Mouse (Mus musculus): Measurements from ENCODE around the gene Fnbp1. TPM values are rescaled to one million over a fixed set of nuclear protein-coding genes. Genes with fewer than 3 reads are reported as not detected.

The Fnbp1 gene
- polyA plus RNA-seq, 2 experiments: 25.6 to 40.8 TPM

- H3K4me2 ChIP-seq (replicated peaks; ENCODE audit: low read depth, low read length, severe bottlenecking): no peak overlapping the region
- H3K4me3 ChIP-seq (replicated peaks; ENCODE audit: low read length): no peak overlapping the region
- H3K4me1 ChIP-seq (ENCODE audit: control insufficient read depth, insufficient read depth, low read length): peaks cover 11% of the 10 kb centered on the region; the same call in 1 of the 2 replicates
- H3K9me3 ChIP-seq (ENCODE audit: control insufficient read depth, low read length): no peaks in the 10 kb centered on the region; the same call in 1 of the 2 replicates
- ATAC-seq (ENCODE audit: low FRiP score, low read depth) (peak; percentile 67), DNase-seq (ENCODE audit: low spot score) (peak; percentile 75)
- peaks cover 11% of the 10 kb centered on the region for H3K36me3 ChIP-seq (ENCODE audit: control insufficient read depth, insufficient read depth, low read length)
- no peak overlapping the region for H3K9ac ChIP-seq (ENCODE audit: low read depth, low read length, severe bottlenecking)
- no peaks in the 10 kb centered on the region for H3K27me3 ChIP-seq (ENCODE audit: control insufficient read depth, insufficient read depth, low read length)
- WGBS: 19% methylated on average over 13 of the region's 13 CpGs
- H3K27ac ChIP-seq (replicated peaks; ENCODE audit: low read depth, low read length): peak overlapping the region; percentile 89
- no peak for TF ChIP-seq POLR2A (IDR thresholded peaks at IDR 0.05; ENCODE audit: borderline replicate concordance, extremely low read depth, insufficient read depth, insufficient read length)
These were observed 73.3 kb downstream of the Fnbp1 start for GRCm38 (mm10) chr2:31068246-31069113.

GRCm38 (mm10) chr2:31067696-31068245 is 74.0 kb downstream of the Fnbp1 start:
- Histone ChIP-seq H3K27me3 (ENCODE audit: control insufficient read depth, insufficient read depth, low read length) (no peaks in the 10 kb centered on the region), H3K9me3 (ENCODE audit: control insufficient read depth, low read length) (no peaks in the 10 kb centered on the region; the same call in 1 of the 2 replicates), H3K27ac (replicated peaks; ENCODE audit: low read depth, low read length) (peak overlapping the region; percentile 89; the same call in 1 of the 2 replicates), H3K36me3 (ENCODE audit: control insufficient read depth, insufficient read depth, low read length) (peaks cover 6% of the 10 kb centered on the region), H3K4me1 (ENCODE audit: control insufficient read depth, insufficient read depth, low read length) (peaks cover 11% of the 10 kb centered on the region; the same call in 1 of the 2 replicates), H3K4me3 (replicated peaks; ENCODE audit: low read length) (no peak overlapping the region), H3K4me2 (replicated peaks; ENCODE audit: low read depth, low read length, severe bottlenecking) (no peak overlapping the region), H3K9ac (ENCODE audit: low read depth, low read length, severe bottlenecking) (no peak overlapping the region)
- no peak for ATAC-seq (ENCODE audit: low FRiP score, low read depth)
- TF ChIP-seq POLR2A (IDR thresholded peaks at IDR 0.05; ENCODE audit: borderline replicate concordance, extremely low read depth, insufficient read depth, insufficient read length): no peak
- 63% methylated on average over 7 of the region's 7 CpGs for WGBS
- DNase-seq (ENCODE audit: low spot score): no peak

GRCm38 (mm10) chr2:31067059-31067595 is 74.7 kb downstream of the Fnbp1 start:
- WGBS: 91% methylated on average over 13 of the region's 13 CpGs
- Histone ChIP-seq H3K4me3 (replicated peaks; ENCODE audit: low read length) (no peak overlapping the region), H3K9ac (ENCODE audit: low read depth, low read length, severe bottlenecking) (no peak overlapping the region), H3K36me3 (ENCODE audit: control insufficient read depth, insufficient read depth, low read length) (no peaks in the 10 kb centered on the region), H3K27ac (replicated peaks; ENCODE audit: low read depth, low read length) (no peak overlapping the region), H3K4me1 (ENCODE audit: control insufficient read depth, insufficient read depth, low read length) (peaks cover 11% of the 10 kb centered on the region; the same call in 1 of the 2 replicates), H3K27me3 (ENCODE audit: control insufficient read depth, insufficient read depth, low read length) (no peaks in the 10 kb centered on the region), H3K4me2 (replicated peaks; ENCODE audit: low read depth, low read length, severe bottlenecking) (no peak overlapping the region), H3K9me3 (ENCODE audit: control insufficient read depth, low read length) (no peaks in the 10 kb centered on the region)
- ATAC-seq (ENCODE audit: low FRiP score, low read depth) (no peak), DNase-seq (ENCODE audit: low spot score) (no peak)
- no peak for TF ChIP-seq POLR2A (IDR thresholded peaks at IDR 0.05; ENCODE audit: borderline replicate concordance, extremely low read depth, insufficient read depth, insufficient read length)

GRCm38 (mm10) chr2:31066019-31066789 is 75.6 kb downstream of the Fnbp1 start:
- H3K9me3 ChIP-seq (ENCODE audit: control insufficient read depth, low read length): no peaks in the 10 kb centered on the region
- WGBS: 75% methylated on average over 11 of the region's 11 CpGs

More at GRCm38 (mm10) chr2:31066019-31066789, 75.6 kb downstream of the Fnbp1 start:
- Histone ChIP-seq H3K4me1 (ENCODE audit: control insufficient read depth, insufficient read depth, low read length) (peaks cover 11% of the 10 kb centered on the region; the same call in 1 of the 2 replicates), H3K27me3 (ENCODE audit: control insufficient read depth, insufficient read depth, low read length) (no peaks in the 10 kb centered on the region), H3K4me2 (replicated peaks; ENCODE audit: low read depth, low read length, severe bottlenecking) (no peak overlapping the region), H3K27ac (replicated peaks; ENCODE audit: low read depth, low read length) (no peak overlapping the region), H3K9ac (ENCODE audit: low read depth, low read length, severe bottlenecking) (no peak overlapping the region), H3K4me3 (replicated peaks; ENCODE audit: low read length) (no peak overlapping the region), H3K36me3 (ENCODE audit: control insufficient read depth, insufficient read depth, low read length) (no peaks in the 10 kb centered on the region)
- DNase-seq (ENCODE audit: low spot score): no peak
- TF ChIP-seq POLR2A (IDR thresholded peaks at IDR 0.05; ENCODE audit: borderline replicate concordance, extremely low read depth, insufficient read depth, insufficient read length): no peak
- ATAC-seq (ENCODE audit: low FRiP score, low read depth): no peak
